Mouse (Mus musculus): ENCODE measurements around the gene Esp22. TPM values are rescaled to one million over a fixed set of nuclear protein-coding genes. Genes with fewer than 3 reads are reported as not detected.

The Esp22 gene
- not detected in 2 replicates for polyA plus RNA-seq (2021; fragmentation: Nextera tagmentation)
- long read RNA-seq, experiment 1, result 0 reads
- long read RNA-seq, experiment 2, result 0 reads

DNA sequence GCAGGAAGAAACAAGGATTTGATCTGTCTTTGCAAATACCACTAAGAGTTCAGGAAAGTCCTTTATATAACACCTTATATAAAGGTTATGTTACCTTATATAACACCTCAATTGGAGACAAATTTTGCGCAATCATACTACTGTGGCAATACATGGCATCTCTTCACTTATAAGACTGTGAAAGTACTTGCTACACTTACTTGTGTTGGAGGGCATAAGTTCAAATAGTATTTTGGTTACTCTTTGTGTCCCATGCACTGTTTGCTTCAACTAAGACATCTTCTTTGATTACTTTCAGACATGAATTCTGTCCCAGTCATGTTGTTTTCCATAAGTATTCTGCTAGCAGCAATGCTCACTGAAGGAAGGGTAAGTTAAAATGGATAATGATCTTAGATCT is at the start of gene Esp22:
Gene Esp22, plus strand, starts transcription at position 301 of the 400 bp plus-strand sequence.

DNA sequence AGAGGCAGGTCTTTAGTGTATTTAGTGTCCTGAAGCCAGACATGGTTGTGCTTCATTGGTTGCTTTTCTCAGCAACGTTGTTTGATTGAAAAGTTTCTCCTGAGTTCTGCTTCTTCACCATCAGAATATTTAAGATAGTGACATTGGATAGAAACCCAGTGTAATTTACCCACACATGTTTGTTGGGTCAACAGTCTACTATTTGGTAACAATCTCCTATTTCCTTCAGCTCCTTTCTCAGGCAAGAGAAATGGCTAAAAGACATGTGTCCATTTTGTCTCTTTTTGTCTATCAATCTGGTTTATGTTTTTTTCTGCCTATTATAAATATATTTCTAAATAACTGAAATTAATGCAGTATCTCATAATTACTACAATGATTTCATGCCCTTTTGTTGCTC is 18.2 kb upstream of the Esp22 start, which contains the start of gene Esp23:
Gene Esp23, minus strand, starts transcription at position 101 of the 400 bp plus-strand sequence.

Other genes with a start within 250 kb of the Esp22 start
- gene Esp24, start 58.6 kb upstream of the Esp22 start, polyA plus RNA-seq (2021; fragmentation: Nextera tagmentation), result not detected in 2 replicates
- gene Gm21903, start 52.0 kb upstream of the Esp22 start, polyA plus RNA-seq (2021; fragmentation: Nextera tagmentation), result not detected in 2 replicates
- not detected in 2 replicates for gene Esp23, start 18.3 kb upstream of the Esp22 start, polyA plus RNA-seq (2021; fragmentation: Nextera tagmentation)

Measured in layer of hippocampus, adult 6 months (tissue).